Mouse (Mus musculus) liver, embryonic 15.5 days (tissue): Measurements from ENCODE around the gene Yeats2. TPM values are rescaled to one million over a fixed set of nuclear protein-coding genes. Genes with fewer than 3 reads are reported as not detected.
A peak's percentile ranks its signal among the peaks of the same experiment; 100 is the strongest.

Source experiments
- ATAC-seq: fragments of 200-750 bp; cut with Nextera tagmentation; 2 replicates; pipeline ENCODE4 v1.8.0; 2017; ENCODE audit warnings: moderate number of reproducible peaks, mild to moderate bottlenecking, moderate library complexity; ENCODE audit not compliant: insufficient read depth
- H3K27ac ChIP-seq: fragments of 300-500 bp; sonication (generic); replicated peaks from 2 replicates; pipeline ENCODE4 v1.5.1; 2015; ENCODE audit warnings: mild to moderate bottlenecking, inconsistent platforms
- H3K27me3 ChIP-seq: fragments of 300-500 bp; sonication (generic); 2 replicates; pipeline ENCODE4 v1.6.1; 2015; ENCODE audit warnings: mild to moderate bottlenecking, inconsistent platforms
- H3K36me3 ChIP-seq: fragments of 300-500 bp; sonication (generic); replicated peaks from 2 replicates; pipeline ENCODE4 v1.6.1; 2015; ENCODE audit warnings: moderate library complexity, mild to moderate bottlenecking, inconsistent platforms
- H3K4me1 ChIP-seq: fragments of 300-500 bp; sonication (generic); replicated peaks from 2 replicates; pipeline ENCODE4 v1.6.1; 2015; ENCODE audit warnings: inconsistent platforms
- H3K4me2 ChIP-seq: fragments of 300-500 bp; sonication (generic); 2 replicates; pipeline ENCODE4 v1.6.1; 2015; ENCODE audit warnings: moderate library complexity, mild to moderate bottlenecking, inconsistent platforms
- H3K4me3 ChIP-seq: fragments of 300-500 bp; sonication (generic); replicated peaks from 2 replicates; pipeline ENCODE4 v1.5.1; 2015; ENCODE audit warnings: mild to moderate bottlenecking, inconsistent platforms
- H3K9ac ChIP-seq: fragments of 300-500 bp; sonication (generic); 2 replicates; pipeline ENCODE4 v1.6.1; 2015; ENCODE audit warnings: moderate library complexity, mild to moderate bottlenecking, inconsistent platforms
- H3K9me3 ChIP-seq: fragments of 300-500 bp; sonication (generic); replicated peaks from 2 replicates; pipeline ENCODE4 v1.6.1; 2016; ENCODE audit warnings: inconsistent platforms
- WGBS: fragments of 180-500 bp; shearing (Covaris S2); methylation state at CpG from one replicate; pipeline ENCODE4 v1.1.7; 2015; ENCODE audit warnings: mixed read lengths; ENCODE audit not compliant: insufficient replicate concordance; 5-methylcytosine and 5-hydroxymethylcytosine counted together
- polyA plus RNA-seq: library from polyadenylated mRNA; unstranded; fragments of >200 nt; fragmentation: Nextera tagmentation; extraction: Ambion mirVana; gene quantifications from 2 replicates; pipeline ENCODE4 v1.2.1, GENCODE M21; 2015

The Yeats2 gene
- polyA plus RNA-seq, 1 experiment from 2014 or later, result 4.7 TPM

DNA sequence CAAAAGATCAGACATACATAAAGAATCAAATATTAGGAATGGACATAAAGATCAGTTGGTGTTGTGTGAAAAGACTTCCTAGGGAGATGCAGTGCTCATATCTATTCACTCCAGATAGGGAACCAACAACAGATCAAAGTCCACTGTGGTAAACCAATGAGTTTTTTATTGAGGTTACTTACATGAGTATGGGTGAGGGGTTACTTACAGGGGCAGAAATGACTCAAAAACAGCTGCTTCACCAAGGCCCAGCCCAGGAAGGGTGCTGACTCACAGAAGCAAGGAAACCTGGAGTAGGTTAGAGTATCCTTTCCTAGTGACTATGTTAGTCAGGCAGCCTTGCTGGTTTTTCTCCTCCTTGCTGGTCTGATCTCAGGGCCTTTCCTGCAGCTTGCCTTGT lies 51.2 kb downstream of the Yeats2 start:
- no peak overlapping the region for H3K4me2 ChIP-seq
- H3K36me3 ChIP-seq, result peaks cover 66% of the 10 kb centered on the region
- H3K27me3 ChIP-seq, result no peaks in the 10 kb centered on the region
- H3K9ac ChIP-seq, result no peak overlapping the region
- H3K27ac ChIP-seq, result no peak overlapping the region
- H3K4me3 ChIP-seq, result no peak overlapping the region
- no peaks in the 10 kb centered on the region for H3K4me1 ChIP-seq
- ATAC-seq, result no peak
- no peaks in the 10 kb centered on the region for H3K9me3 ChIP-seq

DNA sequence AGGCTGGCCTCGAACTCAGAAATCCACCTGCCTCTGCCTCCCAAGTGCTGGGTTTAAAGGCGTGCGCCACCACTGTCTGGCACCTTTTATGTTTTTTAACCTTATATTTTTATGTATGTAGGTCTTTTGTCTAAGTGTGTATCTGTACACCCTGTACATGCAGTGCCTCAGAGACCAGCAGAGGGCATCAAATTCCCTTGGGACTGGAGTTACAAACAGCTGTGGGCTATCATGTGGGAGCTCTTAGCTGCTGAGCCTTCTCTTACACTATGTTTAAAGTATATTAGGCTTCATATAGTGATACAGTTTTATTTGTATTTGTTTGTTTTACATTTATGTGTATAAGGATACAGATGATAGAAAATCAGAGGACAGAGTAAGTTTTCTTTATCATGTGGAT lies 54.7 kb downstream of the Yeats2 start:
- H3K27me3 ChIP-seq, result no peaks in the 10 kb centered on the region
- no peak for ATAC-seq
- H3K9ac ChIP-seq, result no peak overlapping the region
- no peaks in the 10 kb centered on the region for H3K4me1 ChIP-seq
- no peaks in the 10 kb centered on the region for H3K9me3 ChIP-seq
- WGBS, result 82% methylated on average over 3 of the region's 3 CpGs
- no peak overlapping the region for H3K4me3 ChIP-seq
- no peak overlapping the region for H3K4me2 ChIP-seq
- H3K36me3 ChIP-seq, result peaks cover 50% of the 10 kb centered on the region
- H3K27ac ChIP-seq, result no peak overlapping the region

DNA sequence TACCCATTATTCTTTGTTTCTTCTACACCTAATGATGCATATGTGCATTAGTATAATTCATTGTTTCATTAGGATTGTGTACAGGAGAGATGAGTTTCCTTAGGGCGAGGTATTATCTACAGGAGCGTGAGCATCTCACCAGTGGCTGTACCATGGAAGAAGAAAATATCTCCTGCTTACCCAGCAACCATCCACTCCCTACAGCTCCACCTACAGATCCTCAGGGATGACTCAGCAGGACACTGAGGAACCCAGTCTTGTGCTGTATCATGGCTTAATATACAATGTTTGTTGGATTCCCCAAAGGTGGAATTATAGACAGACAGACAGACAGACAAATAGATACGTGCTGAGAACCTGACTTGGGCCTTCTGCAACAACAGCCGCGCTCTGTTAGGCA lies 56.1 kb downstream of the Yeats2 start:
- ATAC-seq, result peak; percentile 52; the same call in 1 of the 2 replicates
- no peaks in the 10 kb centered on the region for H3K27me3 ChIP-seq
- no peaks in the 10 kb centered on the region for H3K9me3 ChIP-seq
- no peaks in the 10 kb centered on the region for H3K4me1 ChIP-seq
- H3K36me3 ChIP-seq, result peaks cover 55% of the 10 kb centered on the region
- H3K4me2 ChIP-seq, result no peak overlapping the region
- 77% methylated on average over 5 of the region's 5 CpGs for WGBS
- no peak overlapping the region for H3K4me3 ChIP-seq
- no peak overlapping the region for H3K27ac ChIP-seq
- no peak overlapping the region for H3K9ac ChIP-seq

- Histone ChIP-seq H3K27me3 (no peaks in the 10 kb centered on the region), H3K9ac (no peak overlapping the region), H3K36me3 (peaks cover 47% of the 10 kb centered on the region), H3K4me1 (no peaks in the 10 kb centered on the region), H3K9me3 (no peaks in the 10 kb centered on the region), H3K4me3 (no peak overlapping the region), H3K27ac (no peak overlapping the region), H3K4me2 (no peak overlapping the region)
- no peak for ATAC-seq
- 70% methylated on average over 5 of the region's 5 CpGs for WGBS
Measured at GRCm38 (mm10) chr16:20199501-20200201, 58.8 kb downstream of the Yeats2 start.

DNA sequence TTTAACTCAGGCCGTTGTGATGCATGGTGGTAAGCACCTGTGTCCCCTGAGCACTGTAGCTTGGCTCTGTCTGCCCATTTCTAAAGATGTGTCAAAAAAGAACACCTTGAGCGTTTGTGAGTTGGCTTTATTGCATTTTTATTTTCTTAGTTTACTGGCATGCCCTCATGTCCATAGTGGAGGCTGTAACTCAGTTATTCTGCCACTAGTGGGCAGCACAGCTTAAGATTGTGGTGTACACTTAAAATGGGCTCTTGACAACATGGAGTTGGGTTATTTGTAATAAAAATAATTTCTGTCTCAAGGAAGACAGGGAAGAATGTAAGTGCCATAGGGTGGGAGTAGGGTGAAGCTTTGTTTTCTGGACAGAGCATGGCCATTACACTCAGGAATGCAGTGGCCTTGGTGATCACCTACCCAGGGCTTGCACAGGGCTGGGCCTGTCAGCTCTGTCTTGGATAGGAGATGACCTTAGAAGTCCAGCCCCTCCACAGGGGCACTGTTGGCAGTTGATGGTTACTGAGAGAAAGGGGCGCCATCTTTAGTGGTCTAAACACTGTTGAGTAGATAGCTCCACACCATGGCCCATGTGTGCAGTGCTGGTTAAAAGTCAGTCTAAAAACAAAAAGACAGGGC lies 72.8 kb downstream of the Yeats2 start:
- no peak overlapping the region for H3K27ac ChIP-seq
- H3K4me1 ChIP-seq, result no peaks in the 10 kb centered on the region
- no peak overlapping the region for H3K4me3 ChIP-seq
- H3K9ac ChIP-seq, result no peak overlapping the region
- H3K9me3 ChIP-seq, result no peaks in the 10 kb centered on the region
- H3K36me3 ChIP-seq, result peaks cover 70% of the 10 kb centered on the region
- H3K27me3 ChIP-seq, result no peaks in the 10 kb centered on the region
- ATAC-seq, result no peak
- 69% methylated on average over 3 of the region's 3 CpGs for WGBS
- no peak overlapping the region for H3K4me2 ChIP-seq

- Histone ChIP-seq H3K27ac (no peak overlapping the region), H3K27me3 (no peaks in the 10 kb centered on the region), H3K36me3 (peaks cover 62% of the 10 kb centered on the region), H3K9me3 (no peaks in the 10 kb centered on the region), H3K4me3 (no peak overlapping the region), H3K4me1 (no peaks in the 10 kb centered on the region), H3K9ac (no peak overlapping the region), H3K4me2 (no peak overlapping the region)
- 77% methylated on average over 6 of the region's 6 CpGs for WGBS
- no peak for ATAC-seq
Measured at GRCm38 (mm10) chr16:20222726-20223125, 81.9 kb downstream of the Yeats2 start.

GRCm38 (mm10) chr16:20226676-20227075 lies 85.8 kb downstream of the Yeats2 start:
- Histone ChIP-seq H3K4me3 (no peak overlapping the region), H3K27ac (no peak overlapping the region), H3K4me1 (no peaks in the 10 kb centered on the region), H3K36me3 (peaks cover 65% of the 10 kb centered on the region), H3K9ac (no peak overlapping the region), H3K27me3 (no peaks in the 10 kb centered on the region), H3K4me2 (no peak overlapping the region), H3K9me3 (no peaks in the 10 kb centered on the region)
- no peak for ATAC-seq
- 68% methylated on average over 4 of the region's 4 CpGs for WGBS

- Histone ChIP-seq H3K9ac (no peak overlapping the region), H3K27ac (no peak overlapping the region), H3K27me3 (no peaks in the 10 kb centered on the region), H3K4me3 (no peak overlapping the region), H3K4me1 (no peaks in the 10 kb centered on the region), H3K9me3 (no peaks in the 10 kb centered on the region), H3K4me2 (no peak overlapping the region), H3K36me3 (peaks cover 56% of the 10 kb centered on the region)
- 49% methylated on average over 6 of the region's 6 CpGs for WGBS
- no peak for ATAC-seq
Measured at GRCm38 (mm10) chr16:20227504-20227903, 86.6 kb downstream of the Yeats2 start.

- Histone ChIP-seq H3K9ac (no peak overlapping the region), H3K9me3 (no peaks in the 10 kb centered on the region), H3K27ac (no peak overlapping the region), H3K4me1 (no peaks in the 10 kb centered on the region), H3K36me3 (peaks cover 50% of the 10 kb centered on the region), H3K27me3 (no peaks in the 10 kb centered on the region), H3K4me2 (no peak overlapping the region), H3K4me3 (no peak overlapping the region)
- no peak for ATAC-seq
- WGBS, result 80% methylated on average over 5 of the region's 5 CpGs
Measured at GRCm38 (mm10) chr16:20228167-20228566, 87.3 kb downstream of the Yeats2 start.

- H3K9me3 ChIP-seq, result no peaks in the 10 kb centered on the region
- no peak overlapping the region for H3K4me3 ChIP-seq
- H3K4me1 ChIP-seq, result no peaks in the 10 kb centered on the region
- H3K4me2 ChIP-seq, result no peak overlapping the region
- H3K9ac ChIP-seq, result no peak overlapping the region
- peaks cover 10% of the 10 kb centered on the region for H3K27me3 ChIP-seq
- H3K27ac ChIP-seq, result no peak overlapping the region
- H3K36me3 ChIP-seq, result peaks cover 15% of the 10 kb centered on the region
- no peak for ATAC-seq
- WGBS, result 54% methylated on average over 4 of the region's 4 CpGs
Measured at GRCm38 (mm10) chr16:20234406-20234805, 93.5 kb downstream of the Yeats2 start.

- no peaks in the 10 kb centered on the region for H3K36me3 ChIP-seq
- no peak for ATAC-seq
- WGBS, result 60% methylated on average over 4 of the region's 4 CpGs
Measured at GRCm38 (mm10) chr16:20237426-20237825, 96.6 kb downstream of the Yeats2 start.

DNA sequence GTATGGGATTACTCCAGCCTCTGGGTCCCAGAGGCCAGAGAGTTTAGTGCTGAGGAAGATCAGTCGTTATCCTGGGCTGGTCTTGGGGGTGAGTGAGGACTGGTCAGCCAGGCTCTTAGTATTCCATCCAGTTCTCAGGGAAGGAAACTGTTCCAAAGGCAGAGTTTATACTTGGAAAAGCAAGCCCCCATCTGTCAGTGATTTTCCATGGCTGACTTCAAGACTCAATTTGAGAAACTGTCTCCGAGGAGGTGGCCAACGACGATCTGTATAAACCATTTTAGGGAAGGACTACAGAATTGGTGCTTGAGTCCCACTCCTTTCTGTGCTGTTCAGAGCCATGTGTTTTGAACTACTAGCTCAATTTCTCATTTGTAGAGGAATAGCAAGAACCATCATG lies 97.8 kb downstream of the Yeats2 start:
- Histone ChIP-seq H3K27me3 (peaks cover 45% of the 10 kb centered on the region), H3K9me3 (no peaks in the 10 kb centered on the region), H3K9ac (no peak overlapping the region), H3K27ac (no peak overlapping the region), H3K36me3 (no peaks in the 10 kb centered on the region), H3K4me2 (no peak overlapping the region), H3K4me1 (peaks cover 9% of the 10 kb centered on the region; the same call in 1 of the 2 replicates), H3K4me3 (no peak overlapping the region)
- no peak for ATAC-seq
- WGBS, result 65% methylated on average over 4 of the region's 4 CpGs

More at GRCm38 (mm10) chr16:20237426-20237825, 96.6 kb downstream of the Yeats2 start:
- Histone ChIP-seq H3K27ac (no peak overlapping the region), H3K27me3 (peaks cover 40% of the 10 kb centered on the region), H3K4me3 (no peak overlapping the region), H3K9ac (no peak overlapping the region), H3K9me3 (no peaks in the 10 kb centered on the region), H3K4me2 (no peak overlapping the region), H3K4me1 (peaks cover 9% of the 10 kb centered on the region; the same call in 1 of the 2 replicates)
